17 mouse cellular contexts compared by ENCODE assay signal in genomic region chr6:42339981-42340380, GRCm38 (mm10). TPM values are rescaled to one million over a fixed set of nuclear protein-coding genes. Genes with fewer than 3 reads are reported as not detected.
DNase-seq lines count a peak whose midpoint lies in the region; ATAC-seq lines count a peak whose summit lies in the region.
"Had no signal": no experiment of that assay in that cellular context is flagged by ENCODE, and none has a peak within 500 bp of the region (broad histone marks: within the 10 kb centered on the region; RNA-seq: fewer than 3 reads in every experiment).

No protein-coding gene starts in this region.

- DNase-seq in frontal cortex, postnatal 36 days (ENCODE audit: low spot score in 2 of 2): no peak
- peak; percentile 48 for DNase-seq in right cerebral cortex, adult 18-20 months
- DNase-seq in right cerebral cortex, postnatal 36 days (ENCODE audit: low spot score in 2 of 2): no peak
- peak; percentile 47 for DNase-seq in R1 (ENCODE audit: low read depth, low spot score)
- DNase-seq in urinary bladder, adult 18-20 months (ENCODE audit: low spot score in 2 of 2): no peak
- DNase-seq in kidney, adult 8-10 months: no peak
- DNase-seq: cerebellum, adult 9-11 months; heart, postnatal 36 days; kidney, postnatal 4 days; liver, embryonic 13.5 days; right cerebral cortex, postnatal 4 days had no signal

- peak; percentile 85 for ATAC-seq in frontal cortex, adult (ENCODE audit: low TSS enrichment)
- ATAC-seq in megakaryocyte progenitor cell, adult 5-6 weeks (replicated peaks; ENCODE audit: poor library complexity): no peak
- ATAC-seq: forebrain, embryonic 14.5 days; intestine, embryonic 15.5 days; midbrain, embryonic 15.5 days had no signal

RNA-seq across cellular contexts. Expression of gene Zyx, which starts 9.4 kb away (rescaled TPM):
- total RNA-seq in megakaryocyte progenitor cell, adult 5-6 weeks (2015): 75.9 and 83.2 TPM in 2 replicates
- total RNA-seq in megakaryocyte progenitor cell, adult 5-6 weeks (2017): 18.1 and 22.2 TPM in 2 replicates

RNA-seq across cellular contexts. Expression of gene Fam131b, which starts 15.5 kb away (rescaled TPM):
- not detected in 2 replicates for total RNA-seq in megakaryocyte progenitor cell, adult 5-6 weeks (2015)
- total RNA-seq in megakaryocyte progenitor cell, adult 5-6 weeks (2017): not detected in 2 replicates
- total RNA-seq: MEL had no signal

RNA-seq across cellular contexts. Expression of gene Epha1, which starts 33.1 kb away (rescaled TPM):
- 0.07 TPM in 1 of 2 replicates, not detected in the other for total RNA-seq in megakaryocyte progenitor cell, adult 5-6 weeks (2015)
- not detected in 2 replicates for total RNA-seq in megakaryocyte progenitor cell, adult 5-6 weeks (2017)
- total RNA-seq: MEL had no signal

RNA-seq across cellular contexts. Expression of gene Clcn1, which starts 53.5 kb away (rescaled TPM):
- total RNA-seq in megakaryocyte progenitor cell, adult 5-6 weeks (2015): 0.12 TPM in 1 of 2 replicates, not detected in the other
- not detected in 2 replicates for total RNA-seq in megakaryocyte progenitor cell, adult 5-6 weeks (2017)

Comparison
In these comparisons a context has a peak if more than half of its experiments do, and no peak if none do; other contexts are left out.
1. DNase-seq: peak in right cerebral cortex, adult 18-20 months (single experiment) and R1 (single experiment); none in frontal cortex, postnatal 36 days (0 of 2), right cerebral cortex, postnatal 36 days (0 of 2), urinary bladder, adult 18-20 months (0 of 2) and kidney, adult 8-10 months (0 of 2).